Mouse (Mus musculus) intestine, embryonic 15.5 days (tissue): ENCODE results near the gene Zfp112. TPM values are rescaled to one million over a fixed set of nuclear protein-coding genes. Genes with fewer than 3 reads are reported as not detected.

Experiments
- ATAC-seq: fragments of 200-750 bp; cut with Nextera tagmentation; 2 replicates; pipeline ENCODE4 v1.8.0; 2017; ENCODE audit warnings: moderate TSS enrichment, moderate library complexity
- H3K27ac ChIP-seq: fragments of 300-500 bp; sonication (generic); 2 replicates; pipeline ENCODE4 v1.5.1; 2015; ENCODE audit warnings: mild to moderate bottlenecking, inconsistent platforms
- H3K27me3 ChIP-seq: fragments of 300-500 bp; sonication (generic); replicated peaks from 2 replicates; pipeline ENCODE4 v1.6.1; 2015; ENCODE audit warnings: inconsistent platforms
- H3K36me3 ChIP-seq: fragments of 300-500 bp; sonication (generic); 2 replicates; pipeline ENCODE4 v1.6.1; 2015; ENCODE audit warnings: inconsistent platforms
- H3K4me1 ChIP-seq: fragments of 300-500 bp; sonication (generic); replicated peaks from 2 replicates; pipeline ENCODE4 v1.6.1; 2015; ENCODE audit warnings: inconsistent platforms
- H3K4me2 ChIP-seq: fragments of 300-500 bp; sonication (generic); replicated peaks from 2 replicates; pipeline ENCODE4 v1.6.1; 2015; ENCODE audit warnings: mild to moderate bottlenecking, inconsistent platforms
- H3K4me3 ChIP-seq: fragments of 300-500 bp; sonication (generic); replicated peaks from 2 replicates; pipeline ENCODE4 v1.5.1; 2015; ENCODE audit warnings: inconsistent platforms
- H3K9ac ChIP-seq: fragments of 300-500 bp; sonication (generic); 2 replicates; pipeline ENCODE4 v1.6.1; 2015; ENCODE audit warnings: inconsistent platforms
- H3K9me3 ChIP-seq: fragments of 300-500 bp; sonication (generic); 2 replicates; pipeline ENCODE4 v1.6.1; 2016; ENCODE audit warnings: inconsistent platforms
- WGBS: fragments of 180-500 bp; shearing (Covaris S2); methylation state at CpG from one replicate; pipeline ENCODE4 v1.1.7; 2015; 5-methylcytosine and 5-hydroxymethylcytosine counted together
- polyA plus RNA-seq: library from polyadenylated mRNA; unstranded; fragments of >200 nt; fragmentation: Nextera tagmentation; extraction: Ambion mirVana; gene quantifications from 2 replicates; pipeline ENCODE4 v1.2.1, GENCODE M21; 2015

The Zfp112 gene
- polyA plus RNA-seq, 1 experiment from 2014 or later = 4.8 TPM

GRCm38 (mm10) chr7:24116655-24117054, 4.5 kb downstream of the Zfp112 start:
- no peak overlapping the region for H3K9ac ChIP-seq

DNA sequence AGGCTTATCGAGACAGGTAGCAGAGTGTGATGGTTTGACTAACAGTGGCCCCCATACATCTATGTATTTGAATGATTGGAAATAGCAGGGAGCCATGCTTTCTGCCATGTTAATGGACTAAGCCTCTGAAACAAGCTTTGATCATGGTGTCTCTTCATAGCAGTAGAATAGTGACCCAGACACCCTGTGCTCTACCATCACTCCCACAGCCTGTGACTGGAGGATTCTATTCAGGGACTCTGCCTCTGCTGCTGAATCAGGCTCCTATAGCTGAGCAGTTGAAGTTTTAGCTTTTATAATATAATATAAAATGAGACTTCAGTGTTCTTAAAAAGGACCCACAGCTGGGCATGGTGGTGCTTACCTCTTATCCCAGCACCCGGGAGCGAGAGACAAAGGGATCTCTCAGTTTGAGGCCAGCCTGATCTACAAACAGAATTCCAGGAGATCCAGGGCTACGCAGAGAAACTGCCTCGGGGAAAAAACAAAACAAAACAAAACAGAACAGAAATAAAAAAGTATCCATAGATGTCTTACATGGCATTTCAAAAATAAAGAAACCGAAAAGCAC, 21.4 kb downstream of the Zfp112 start:
- WGBS = 16% methylated on average over 6 of the region's 6 CpGs
- Histone ChIP-seq H3K9me3 (no peaks in the 10 kb centered on the region), H3K4me3 (peak overlapping the region; percentile 72), H3K36me3 (peaks cover 7% of the 10 kb centered on the region), H3K4me1 (peaks cover 5% of the 10 kb centered on the region; the same call in 1 of the 2 replicates), H3K27ac (no peak overlapping the region), H3K9ac (peak overlapping the region; percentile 43), H3K4me2 (peak overlapping the region; percentile 75), H3K27me3 (no peaks in the 10 kb centered on the region)
- ATAC-seq = peak; percentile 46

More at GRCm38 (mm10) chr7:24116655-24117054, 4.5 kb downstream of the Zfp112 start:
- Histone ChIP-seq H3K27me3 (no peaks in the 10 kb centered on the region), H3K9me3 (no peaks in the 10 kb centered on the region), H3K4me2 (no peak overlapping the region), H3K4me3 (no peak overlapping the region), H3K4me1 (no peaks in the 10 kb centered on the region), H3K36me3 (no peaks in the 10 kb centered on the region), H3K27ac (no peak overlapping the region)
- ATAC-seq = no peak
- WGBS = 81% methylated on average over 4 of the region's 4 CpGs

DNA sequence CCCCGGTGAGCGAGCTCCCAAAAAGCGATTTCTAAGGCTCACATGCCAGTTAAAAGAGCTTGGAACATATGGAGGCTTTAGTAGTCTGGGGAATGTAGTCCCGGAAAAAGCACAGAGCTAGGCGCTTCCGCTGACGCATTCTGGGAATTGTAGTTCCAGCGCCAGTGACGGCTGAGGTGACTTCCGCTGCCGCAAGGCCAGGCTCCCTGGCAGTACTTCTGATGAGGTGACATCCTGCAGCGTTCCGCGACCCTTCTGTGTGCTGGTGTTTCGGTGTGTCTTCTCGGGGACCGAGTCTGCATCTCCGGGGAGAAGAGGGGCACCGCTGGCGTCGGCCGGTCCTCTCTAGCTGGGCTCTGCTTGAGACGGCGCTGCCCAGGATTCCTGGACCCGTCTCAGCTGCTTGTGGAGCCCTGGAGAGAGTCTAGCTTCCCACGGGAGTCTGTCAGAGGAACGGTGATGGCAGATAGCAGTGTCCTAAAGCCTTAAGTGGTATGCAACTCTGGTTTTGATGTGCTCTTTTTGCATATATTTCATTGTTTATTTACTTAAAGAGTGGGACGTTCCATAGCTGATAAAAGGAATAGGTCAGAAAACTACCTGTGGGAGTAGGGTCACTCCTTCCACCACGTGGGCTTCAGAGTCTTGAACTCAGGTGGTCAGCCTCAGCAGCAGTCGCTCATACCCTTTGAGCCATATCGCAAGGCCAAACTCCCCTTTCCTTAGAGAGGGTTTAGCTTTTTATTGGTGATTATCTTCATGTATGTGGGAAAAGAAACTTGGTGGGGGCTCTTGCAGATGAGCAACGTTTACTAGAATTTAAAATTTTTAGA, 22.1 kb downstream of the Zfp112 start, which contains the start of gene Zfp235:
TSS of gene Zfp235 (plus strand) at position 174 of the 833 bp plus-strand sequence.
- H3K27ac ChIP-seq = 0 out of 2 replicates have a peak within 1 kb of the TSS, but pooled peaks have one; percentile 33

DNA sequence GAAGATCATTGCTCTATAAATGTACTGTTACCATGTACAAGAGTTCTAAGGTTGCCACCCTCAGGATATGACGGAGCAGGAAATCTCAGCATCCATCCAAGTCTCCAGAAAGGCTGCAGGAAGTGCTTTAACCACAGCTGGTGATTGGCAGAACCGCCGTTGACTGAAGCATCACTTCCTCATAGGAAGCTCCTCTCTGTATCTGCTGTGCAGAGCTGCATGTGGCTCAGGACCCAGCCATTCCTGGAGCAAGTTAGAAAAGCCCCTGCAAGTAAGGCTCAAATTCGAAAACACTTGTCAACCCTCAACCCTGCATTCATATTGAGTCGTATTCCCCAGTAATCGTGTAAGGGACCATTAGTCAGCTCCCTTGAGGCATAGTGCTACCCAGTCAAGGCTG, 30.5 kb downstream of the Zfp112 start:
- no peaks in the 10 kb centered on the region for H3K9me3 ChIP-seq
- no peak overlapping the region for H3K9ac ChIP-seq
- H3K4me1 ChIP-seq = no peaks in the 10 kb centered on the region
- ATAC-seq = no peak
- no peak overlapping the region for H3K4me3 ChIP-seq
- no peak overlapping the region for H3K4me2 ChIP-seq
- H3K36me3 ChIP-seq = peaks cover 23% of the 10 kb centered on the region
- no peak overlapping the region for H3K27ac ChIP-seq
- no peaks in the 10 kb centered on the region for H3K27me3 ChIP-seq
- 92% methylated on average over 6 of the region's 6 CpGs for WGBS

More for the DNA sequence above, 22.1 kb downstream of the Zfp112 start, which contains the start of gene Zfp235:
- Histone ChIP-seq H3K4me3 (peak within 1 kb of the TSS; percentile 72), H3K36me3 (peaks cover 9% of the 10 kb centered on the region), H3K4me1 (peaks cover 5% of the 10 kb centered on the region; the same call in 1 of the 2 replicates), H3K27me3 (no peaks in the 10 kb centered on the region), H3K4me2 (peak within 1 kb of the TSS; percentile 75), H3K9ac (peak within 1 kb of the TSS; percentile 74), H3K9me3 (no peaks in the 10 kb centered on the region)
- 3% methylated on average over 32 of the region's 32 CpGs for WGBS
- peak; percentile 98 for ATAC-seq

DNA sequence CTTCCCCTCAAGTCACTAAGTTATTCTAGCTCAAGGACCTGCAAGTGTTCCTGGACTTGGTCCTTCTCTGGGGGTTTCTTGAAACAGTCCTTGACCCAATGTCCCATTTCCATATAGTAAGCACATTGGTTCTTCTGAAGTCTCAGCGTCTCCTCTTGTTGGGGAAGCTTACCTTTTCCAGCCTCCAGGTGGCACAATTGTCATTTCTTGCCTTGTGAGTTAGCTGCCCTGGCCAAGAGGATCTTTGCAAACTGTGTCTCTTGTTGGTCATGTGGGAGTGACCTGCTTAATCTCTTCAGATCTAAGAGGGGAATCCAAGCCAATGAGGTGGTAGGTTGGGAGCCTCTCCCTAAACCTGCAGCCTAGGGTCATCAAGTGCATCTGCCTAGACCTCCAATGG, 41.2 kb downstream of the Zfp112 start:
- WGBS = 9% methylated on average over 1 of the region's 1 CpGs
- no peak for ATAC-seq
- Histone ChIP-seq H3K4me1 (no peaks in the 10 kb centered on the region), H3K36me3 (no peaks in the 10 kb centered on the region), H3K27ac (no peak overlapping the region), H3K9me3 (no peaks in the 10 kb centered on the region), H3K4me2 (no peak overlapping the region), H3K9ac (no peak overlapping the region), H3K27me3 (no peaks in the 10 kb centered on the region), H3K4me3 (no peak overlapping the region)

DNA sequence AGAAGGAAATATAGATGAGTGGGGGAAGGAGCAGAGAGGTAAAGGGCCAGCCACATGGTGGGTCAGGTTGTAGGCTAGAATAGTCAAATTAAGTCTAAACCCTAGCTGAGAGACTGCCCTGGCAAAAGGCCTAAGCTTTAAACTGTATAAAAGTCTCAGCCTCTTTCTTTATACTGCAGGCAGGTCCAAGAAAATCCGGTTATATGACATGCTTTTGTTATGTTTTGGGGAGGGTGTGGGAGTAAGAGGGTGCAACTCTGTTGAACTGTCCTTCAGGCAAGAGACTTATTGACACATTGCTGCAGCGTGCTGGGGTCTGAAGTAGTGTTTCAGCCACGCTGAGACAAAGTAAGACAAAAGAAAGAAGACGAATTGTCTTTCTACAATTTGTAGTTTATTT, 60.1 kb downstream of the Zfp112 start:
- no peak overlapping the region for H3K4me2 ChIP-seq
- 0 out of 2 replicates have a peak, but pooled peaks cover 2% of the 10 kb centered on the region for H3K4me1 ChIP-seq
- no peak for ATAC-seq
- H3K27ac ChIP-seq = no peak overlapping the region
- H3K4me3 ChIP-seq = no peak overlapping the region
- H3K9me3 ChIP-seq = no peaks in the 10 kb centered on the region
- H3K27me3 ChIP-seq = no peaks in the 10 kb centered on the region
- no peak overlapping the region for H3K9ac ChIP-seq
- WGBS = 50% methylated on average over 4 of the region's 4 CpGs
- H3K36me3 ChIP-seq = no peaks in the 10 kb centered on the region

GRCm38 (mm10) chr7:24174618-24175336, 62.7 kb downstream of the Zfp112 start, which contains the start of gene Zfp114:
Zfp114 (plus strand) TSS chr7:24175060.
- peak; percentile 95 for ATAC-seq
- WGBS = 11% methylated on average over 23 of the region's 23 CpGs
- Histone ChIP-seq H3K4me1 (0 out of 2 replicates have a peak, but pooled peaks cover 2% of the 10 kb centered on the region), H3K9ac (peak within 1 kb of the TSS; percentile 60), H3K4me3 (peak within 1 kb of the TSS; percentile 57), H3K36me3 (no peaks in the 10 kb centered on the region), H3K9me3 (no peaks in the 10 kb centered on the region), H3K27ac (peak within 1 kb of the TSS; percentile 55; the same call in 1 of the 2 replicates), H3K27me3 (no peaks in the 10 kb centered on the region), H3K4me2 (peak within 1 kb of the TSS; percentile 64)

- Histone ChIP-seq H3K27me3 (no peaks in the 10 kb centered on the region), H3K36me3 (no peaks in the 10 kb centered on the region), H3K27ac (no peak overlapping the region), H3K4me1 (0 out of 2 replicates have a peak, but pooled peaks cover 2% of the 10 kb centered on the region), H3K4me2 (peak overlapping the region; percentile 64), H3K4me3 (peak overlapping the region; percentile 57), H3K9me3 (no peaks in the 10 kb centered on the region), H3K9ac (peak overlapping the region; percentile 60)
- ATAC-seq = no peak
- 51% methylated on average over 6 of the region's 6 CpGs for WGBS
Observed at GRCm38 (mm10) chr7:24175337-24175711, 63.2 kb downstream of the Zfp112 start.

Other genes with a start within 250 kb of the Zfp112 start
- gene Vmn1r177, start 245.9 kb upstream of the Zfp112 start, polyA plus RNA-seq = not detected in 2 replicates
- gene Vmn1r178, start 220.3 kb upstream of the Zfp112 start, polyA plus RNA-seq = not detected in 2 replicates
- gene Vmn1r179, start 185.3 kb upstream of the Zfp112 start, polyA plus RNA-seq = not detected in 2 replicates
- gene Vmn1r180, start 161.7 kb upstream of the Zfp112 start, polyA plus RNA-seq = not detected in 2 replicates
- gene Vmn1r181, start 137.7 kb upstream of the Zfp112 start, polyA plus RNA-seq = not detected in 2 replicates
- gene V1rd19, start 110.6 kb upstream of the Zfp112 start, polyA plus RNA-seq = not detected in 2 replicates
- not detected in 2 replicates for gene Vmn1r183, start 59.1 kb upstream of the Zfp112 start, polyA plus RNA-seq
- gene Zfp180, start 30.4 kb upstream of the Zfp112 start, polyA plus RNA-seq = 13.6 and 15.6 TPM in 2 replicates
- 12.7 and 15.2 TPM in 2 replicates for gene Zfp235, start 21.9 kb downstream of the Zfp112 start, polyA plus RNA-seq
- gene Zfp114, start 62.7 kb downstream of the Zfp112 start, polyA plus RNA-seq = 3.8 TPM in 2 replicates
- 7.4 and 7.9 TPM in 2 replicates for gene Zfp111, start 99.1 kb downstream of the Zfp112 start, polyA plus RNA-seq
- 4.3 and 4.5 TPM in 2 replicates for gene Zfp109, start 125.2 kb downstream of the Zfp112 start, polyA plus RNA-seq
- 2.8 and 3.1 TPM in 2 replicates for gene Zfp108, start 142.5 kb downstream of the Zfp112 start, polyA plus RNA-seq
- 5.4 and 6.1 TPM in 2 replicates for gene Zfp93, start 158.1 kb downstream of the Zfp112 start, polyA plus RNA-seq
- 23.6 and 24.6 TPM in 2 replicates for gene Zfp61, start 188.9 kb downstream of the Zfp112 start, polyA plus RNA-seq
- gene Zfp94, start 204.4 kb downstream of the Zfp112 start, polyA plus RNA-seq = 6.0 and 7.5 TPM in 2 replicates
- 0.18 and 0.27 TPM in 2 replicates for gene Tescl, start 221.6 kb downstream of the Zfp112 start, polyA plus RNA-seq
- gene Lypd5, start 236.9 kb downstream of the Zfp112 start, polyA plus RNA-seq = not detected in 2 replicates